Mouse (Mus musculus) liver, embryonic 12.5 days (tissue): Measurements from ENCODE around the gene Olfr139. TPM values are rescaled to one million over a fixed set of nuclear protein-coding genes. Genes with fewer than 3 reads are reported as not detected.

Experiments
- ATAC-seq: fragments of 200-750 bp; cut with Nextera tagmentation; 2 replicates; pipeline ENCODE4 v1.8.0; 2017; ENCODE audit warnings: moderate number of reproducible peaks, mild to moderate bottlenecking, moderate library complexity
- H3K27ac ChIP-seq: fragments of 300-500 bp; sonication (generic); 2 replicates; pipeline ENCODE4 v1.5.1; 2016; ENCODE audit warnings: mild to moderate bottlenecking
- H3K27me3 ChIP-seq: fragments of 300-500 bp; sonication (generic); replicated peaks from 2 replicates; pipeline ENCODE4 v1.6.1; 2016; ENCODE audit warnings: mild to moderate bottlenecking, moderate library complexity
- H3K36me3 ChIP-seq: fragments of 300-500 bp; sonication (generic); 2 replicates; pipeline ENCODE4 v1.6.1; 2016; ENCODE audit warnings: mild to moderate bottlenecking, moderate library complexity
- H3K4me1 ChIP-seq: fragments of 300-500 bp; sonication (generic); 2 replicates; pipeline ENCODE4 v1.6.1; 2016
- H3K4me2 ChIP-seq: fragments of 300-500 bp; sonication (generic); 2 replicates; pipeline ENCODE4 v1.6.1; 2016; ENCODE audit warnings: mild to moderate bottlenecking, moderate library complexity
- H3K4me3 ChIP-seq: fragments of 300-500 bp; sonication (generic); 2 replicates; pipeline ENCODE4 v1.5.1; 2016; ENCODE audit warnings: mild to moderate bottlenecking, moderate library complexity
- H3K9ac ChIP-seq: fragments of 300-500 bp; sonication (generic); 2 replicates; pipeline ENCODE4 v1.6.1; 2016; ENCODE audit warnings: mild to moderate bottlenecking, moderate library complexity
- H3K9me3 ChIP-seq: fragments of 300-500 bp; sonication (generic); replicated peaks from 2 replicates; pipeline ENCODE4 v1.6.1; 2016; ENCODE audit warnings: mild to moderate bottlenecking, moderate library complexity
- WGBS: fragments of 180-500 bp; shearing (Covaris S2); methylation state at CpG from one replicate; pipeline ENCODE4 v1.1.7; 2016; ENCODE audit not compliant: insufficient replicate concordance; 5-methylcytosine and 5-hydroxymethylcytosine counted together
- polyA plus RNA-seq: library from polyadenylated mRNA; unstranded; fragments of >200 nt; fragmentation: Nextera tagmentation; extraction: Ambion mirVana; gene quantifications from 2 replicates; pipeline ENCODE4 v1.2.1, GENCODE M21; 2016

The Olfr139 gene
- polyA plus RNA-seq, result not detected in 2 replicates

- no peaks in the 10 kb centered on the region for H3K27me3 ChIP-seq
- 64% methylated on average over 2 of the region's 2 CpGs for WGBS
These were observed at the start of gene Olfr139, which contains the start of gene Olfr399 for GRCm38 (mm10) chr11:74056451-74056850. Gene Olfr139 (minus strand): TSS chr11:74056551. Gene Olfr399 (minus strand): TSS chr11:74056615.

DNA sequence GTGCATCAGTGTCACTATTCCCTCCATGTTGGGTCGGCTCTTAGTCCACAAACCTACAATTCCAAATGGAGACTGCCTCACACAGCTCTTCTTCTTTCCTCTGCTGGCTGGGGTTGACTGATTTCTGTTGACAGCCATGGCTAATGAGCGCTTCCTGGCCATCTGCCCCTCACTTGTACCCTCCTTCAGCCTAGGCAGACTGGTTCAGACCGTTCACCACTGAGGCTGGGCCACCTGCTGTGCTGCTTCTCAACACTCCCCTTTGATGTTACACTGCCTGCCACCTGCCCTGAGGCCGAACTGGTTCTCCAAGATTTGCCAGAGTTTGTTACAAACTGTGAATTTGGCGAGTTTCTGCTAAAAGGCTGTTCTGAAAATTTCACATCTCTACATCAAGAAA lies 48.7 kb upstream of the Olfr139 start:
- Histone ChIP-seq H3K9ac (no peak overlapping the region), H3K36me3 (no peaks in the 10 kb centered on the region), H3K9me3 (peaks cover 3% of the 10 kb centered on the region; the same call in 1 of the 2 replicates), H3K4me2 (no peak overlapping the region), H3K27ac (no peak overlapping the region), H3K4me3 (no peak overlapping the region), H3K4me1 (no peaks in the 10 kb centered on the region), H3K27me3 (no peaks in the 10 kb centered on the region)
- no peak for ATAC-seq
- 19% methylated on average over 5 of the region's 5 CpGs for WGBS

More at GRCm38 (mm10) chr11:74056451-74056850, at the start of gene Olfr139, which contains the start of gene Olfr399:
- H3K27ac ChIP-seq, result no peak within 1 kb of the TSS
- no peak for ATAC-seq
- H3K4me1 ChIP-seq, result no peaks in the 10 kb centered on the region
- 0 out of 2 replicates have a peak, but pooled peaks cover 4% of the 10 kb centered on the region for H3K9me3 ChIP-seq
- no peak within 1 kb of the TSS for H3K9ac ChIP-seq
- no peaks in the 10 kb centered on the region for H3K36me3 ChIP-seq
- no peak within 1 kb of the TSS for H3K4me2 ChIP-seq
- H3K4me3 ChIP-seq, result no peak within 1 kb of the TSS

DNA sequence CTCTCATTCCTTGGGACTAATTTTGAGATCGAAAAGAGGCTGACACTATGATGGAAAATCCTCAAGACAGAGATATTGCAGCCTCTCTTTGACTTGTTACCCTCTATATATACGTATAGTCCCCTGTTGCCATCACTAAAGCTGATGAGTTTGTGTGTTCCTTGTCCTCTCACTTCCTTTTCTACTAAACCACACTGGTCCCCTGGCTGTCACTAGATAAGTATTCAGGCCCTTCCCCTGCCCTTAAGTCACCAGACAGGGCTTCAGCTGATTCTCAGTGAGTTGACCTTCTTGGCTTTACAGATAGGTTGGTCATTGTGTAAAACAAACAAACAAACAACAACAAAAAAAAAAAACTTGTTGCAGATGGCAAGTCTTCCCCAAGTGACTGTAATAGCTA lies 45.2 kb upstream of the Olfr139 start:
- no peak overlapping the region for H3K4me2 ChIP-seq
- ATAC-seq, result no peak
- no peak overlapping the region for H3K9ac ChIP-seq
- no peaks in the 10 kb centered on the region for H3K36me3 ChIP-seq
- H3K27me3 ChIP-seq, result no peaks in the 10 kb centered on the region
- H3K9me3 ChIP-seq, result 0 out of 2 replicates have a peak, but pooled peaks cover 3% of the 10 kb centered on the region
- no peaks in the 10 kb centered on the region for H3K4me1 ChIP-seq
- no peak overlapping the region for H3K27ac ChIP-seq
- WGBS, result 16% methylated on average over 2 of the region's 2 CpGs
- no peak overlapping the region for H3K4me3 ChIP-seq

- no peaks in the 10 kb centered on the region for H3K27me3 ChIP-seq
- no peak overlapping the region for H3K9ac ChIP-seq
- H3K36me3 ChIP-seq, result no peaks in the 10 kb centered on the region
- 0 out of 2 replicates have a peak, but pooled peaks cover 3% of the 10 kb centered on the region for H3K9me3 ChIP-seq
- no peaks in the 10 kb centered on the region for H3K4me1 ChIP-seq
- WGBS, result 22% methylated on average over 2 of the region's 2 CpGs
- ATAC-seq, result no peak
- no peak overlapping the region for H3K27ac ChIP-seq
- H3K4me3 ChIP-seq, result no peak overlapping the region
- no peak overlapping the region for H3K4me2 ChIP-seq
These were observed 44.4 kb upstream of the Olfr139 start for GRCm38 (mm10) chr11:74100724-74101123.

DNA sequence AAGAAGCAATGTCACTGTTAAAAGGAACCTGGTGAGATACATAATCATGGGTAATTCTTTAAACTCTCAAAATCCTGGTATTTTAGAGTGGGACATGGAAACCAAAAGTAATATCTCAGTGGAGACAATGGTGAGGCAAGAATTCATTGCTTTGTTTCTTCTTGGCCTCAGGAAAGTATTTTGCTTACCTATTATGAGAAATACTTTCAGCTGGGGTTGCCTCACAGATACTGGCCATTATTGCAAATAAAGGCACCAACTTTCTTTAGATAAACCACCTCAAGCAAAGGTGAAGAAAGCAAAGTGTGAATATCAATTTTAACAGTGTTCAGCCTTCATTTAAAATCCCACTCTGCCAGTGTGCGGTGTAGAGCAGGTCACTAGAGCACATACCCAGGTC lies 13.3 kb upstream of the Olfr139 start, which contains the start of gene Zfp616:
Zfp616 (plus strand) TSS at position 301 of the 400 bp plus-strand sequence.
- Histone ChIP-seq H3K4me1 (no peaks in the 10 kb centered on the region), H3K27me3 (no peaks in the 10 kb centered on the region), H3K4me2 (no peak within 1 kb of the TSS), H3K9me3 (peaks cover 2% of the 10 kb centered on the region; the same call in 1 of the 2 replicates), H3K36me3 (no peaks in the 10 kb centered on the region), H3K4me3 (no peak within 1 kb of the TSS), H3K9ac (no peak within 1 kb of the TSS), H3K27ac (no peak within 1 kb of the TSS)
- WGBS, result 62% methylated on average over 1 of the region's 1 CpGs
- ATAC-seq, result no peak

- Histone ChIP-seq H3K4me3 (no peak overlapping the region), H3K4me1 (no peaks in the 10 kb centered on the region), H3K4me2 (no peak overlapping the region), H3K27me3 (no peaks in the 10 kb centered on the region), H3K27ac (no peak overlapping the region), H3K9ac (no peak overlapping the region), H3K9me3 (no peaks in the 10 kb centered on the region), H3K36me3 (no peaks in the 10 kb centered on the region)
- no peak for ATAC-seq
- 41% methylated on average over 3 of the region's 3 CpGs for WGBS
These were observed 5.0 kb downstream of the Olfr139 start for GRCm38 (mm10) chr11:74051347-74051746.

Other genes with a start within 250 kb of the Olfr139 start
- gene Olfr392, start 239.5 kb downstream of the Olfr139 start, polyA plus RNA-seq, result not detected in 2 replicates
- not detected in 2 replicates for gene Olfr393, start 205.1 kb downstream of the Olfr139 start, polyA plus RNA-seq
- gene Olfr394, start 165.8 kb downstream of the Olfr139 start, polyA plus RNA-seq, result not detected in 2 replicates
- not detected in 2 replicates for gene Olfr395, start 147.3 kb downstream of the Olfr139 start, polyA plus RNA-seq
- gene Olfr23, start 119.9 kb downstream of the Olfr139 start, polyA plus RNA-seq, result not detected in 2 replicates
- not detected in 2 replicates for gene Olfr397, start 95.7 kb downstream of the Olfr139 start, polyA plus RNA-seq
- not detected in 2 replicates for gene Olfr398, start 66.1 kb downstream of the Olfr139 start, polyA plus RNA-seq
- gene Olfr399, start 64 bp upstream of the Olfr139 start, polyA plus RNA-seq, result not detected in 2 replicates
- gene Zfp616, start 13.4 kb upstream of the Olfr139 start, polyA plus RNA-seq, result not detected in 2 replicates
- not detected in 2 replicates for gene Olfr401, start 57.2 kb upstream of the Olfr139 start, polyA plus RNA-seq
- gene Olfr402, start 97.0 kb upstream of the Olfr139 start, polyA plus RNA-seq, result not detected in 2 replicates
- not detected in 2 replicates for gene Olfr403, start 129.7 kb upstream of the Olfr139 start, polyA plus RNA-seq
- not detected in 2 replicates for gene Olfr43, start 154.8 kb upstream of the Olfr139 start, polyA plus RNA-seq
- gene Olfr406, start 203.3 kb upstream of the Olfr139 start, polyA plus RNA-seq, result not detected in 2 replicates
- not detected in 2 replicates for gene Olfr59, start 227.2 kb upstream of the Olfr139 start, polyA plus RNA-seq